Mouse (Mus musculus) cerebellum, adult 2 months (tissue): ENCODE measurements at regions not wholly inside any gene's neighbourhood (a gene's known extent, or its start where the extent isn't known, plus 50 kb on each side); places are given as distances from the start of the nearest gene placed in this dataset.

ENCODE experiments used
- CTCF ChIP-seq: fragments of 200-500 bp; IDR thresholded peaks from 2 replicates; pipeline ENCODE4 v1.5.1; 2011; ENCODE audit warnings: low read depth, mild to moderate bottlenecking, control low read depth, low read length, moderate library complexity, borderline replicate concordance; ENCODE audit not compliant: insufficient read depth
- POLR2A ChIP-seq: fragments of 200-500 bp; IDR thresholded peaks from 2 replicates; pipeline ENCODE4 v1.6.1; 2011; ENCODE audit warnings: low read length, control low read depth, borderline replicate concordance; ENCODE audit not compliant: insufficient read depth

GRCm38 (mm10) chr7:70454525-70454924 lies 88.0 kb upstream of the Nr2f2 start:
- TF ChIP-seq CTCF, result no peak
- no peak for TF ChIP-seq POLR2A
